Mouse (Mus musculus) E14TG2a.4 (cell line): ENCODE data around the gene Anxa2.

ENCODE experiments used
- H3K27me3 ChIP-seq: 2 replicates; pipeline ENCODE4 v1.6.1; 2014; ENCODE audit warnings: low read length, control low read depth; ENCODE audit not compliant: insufficient read depth
- H3K36me3 ChIP-seq: 2 replicates; pipeline ENCODE4 v1.6.1; 2014; ENCODE audit warnings: low read length, control low read depth; ENCODE audit not compliant: insufficient read depth
- H3K4me1 ChIP-seq: replicated peaks from 2 replicates; pipeline ENCODE4 v1.6.1; 2014; ENCODE audit warnings: low read depth, low read length, control low read depth
- H3K4me3 ChIP-seq: replicated peaks from 2 replicates; pipeline ENCODE4 v1.5.1; 2014; ENCODE audit warnings: mild to moderate bottlenecking, low read length
- H3K9me3 ChIP-seq: 2 replicates; pipeline ENCODE4 v1.6.1; 2014; ENCODE audit warnings: low read length, control low read depth
- CTCF ChIP-seq: conservative IDR thresholded peaks from 2 replicates; pipeline ENCODE4 v1.5.1; 2014; ENCODE audit warnings: low read length
- NANOG ChIP-seq: IDR thresholded peaks from 2 replicates; pipeline ENCODE4 v1.6.1; 2014; ENCODE audit warnings: borderline replicate concordance, low read length, mixed read lengths
- POU5F1 ChIP-seq: IDR thresholded peaks from 2 replicates; pipeline ENCODE4 v1.6.1; 2014; ENCODE audit warnings: low read length, borderline replicate concordance

Gene Anxa2

GRCm38 (mm10) chr9:69467310-69467939 lies 14.0 kb downstream of the Anxa2 start:
- H3K4me1 ChIP-seq, result peaks cover 52% of the 10 kb centered on the region
- H3K9me3 ChIP-seq, result no peaks in the 10 kb centered on the region
- H3K4me3 ChIP-seq, result no peak overlapping the region
- no peak for TF ChIP-seq POU5F1
- no peak for TF ChIP-seq CTCF
- TF ChIP-seq NANOG, result no peak
- H3K36me3 ChIP-seq, result peaks cover 23% of the 10 kb centered on the region
- H3K27me3 ChIP-seq, result peaks cover 6% of the 10 kb centered on the region; the same call in 1 of the 2 replicates

GRCm38 (mm10) chr9:69468991-69469390 lies 15.6 kb downstream of the Anxa2 start:
- no peaks in the 10 kb centered on the region for H3K9me3 ChIP-seq
- peaks cover 6% of the 10 kb centered on the region; the same call in 1 of the 2 replicates for H3K27me3 ChIP-seq
- peaks cover 33% of the 10 kb centered on the region for H3K36me3 ChIP-seq
- TF ChIP-seq CTCF, result no peak
- no peak for TF ChIP-seq POU5F1
- TF ChIP-seq NANOG, result no peak
- H3K4me3 ChIP-seq, result no peak overlapping the region
- H3K4me1 ChIP-seq, result peaks cover 45% of the 10 kb centered on the region

GRCm38 (mm10) chr9:69470362-69470761 lies 16.9 kb downstream of the Anxa2 start:
- Histone ChIP-seq H3K36me3 (peaks cover 31% of the 10 kb centered on the region), H3K27me3 (peaks cover 5% of the 10 kb centered on the region; the same call in 1 of the 2 replicates)

GRCm38 (mm10) chr9:69470921-69471320 lies 17.5 kb downstream of the Anxa2 start:
- H3K4me3 ChIP-seq, result no peak overlapping the region
- H3K4me1 ChIP-seq, result peaks cover 42% of the 10 kb centered on the region
- no peaks in the 10 kb centered on the region for H3K9me3 ChIP-seq
- H3K27me3 ChIP-seq, result peaks cover 3% of the 10 kb centered on the region; the same call in 1 of the 2 replicates
- TF ChIP-seq CTCF (no peak), POU5F1 (no peak), NANOG (no peak)
- H3K36me3 ChIP-seq, result peaks cover 28% of the 10 kb centered on the region; the same call in 1 of the 2 replicates

More at GRCm38 (mm10) chr9:69470362-69470761, 16.9 kb downstream of the Anxa2 start:
- H3K4me1 ChIP-seq, result peaks cover 45% of the 10 kb centered on the region
- H3K9me3 ChIP-seq, result no peaks in the 10 kb centered on the region
- TF ChIP-seq NANOG, result no peak
- TF ChIP-seq CTCF, result no peak
- TF ChIP-seq POU5F1, result no peak
- no peak overlapping the region for H3K4me3 ChIP-seq

- Histone ChIP-seq H3K4me1 (peaks cover 33% of the 10 kb centered on the region), H3K9me3 (no peaks in the 10 kb centered on the region), H3K27me3 (peaks cover 3% of the 10 kb centered on the region; the same call in 1 of the 2 replicates), H3K4me3 (no peak overlapping the region), H3K36me3 (peaks cover 29% of the 10 kb centered on the region)
- no peak for TF ChIP-seq POU5F1
- no peak for TF ChIP-seq NANOG
- TF ChIP-seq CTCF, result no peak
Observed at GRCm38 (mm10) chr9:69472724-69473123, 19.3 kb downstream of the Anxa2 start.

DNA sequence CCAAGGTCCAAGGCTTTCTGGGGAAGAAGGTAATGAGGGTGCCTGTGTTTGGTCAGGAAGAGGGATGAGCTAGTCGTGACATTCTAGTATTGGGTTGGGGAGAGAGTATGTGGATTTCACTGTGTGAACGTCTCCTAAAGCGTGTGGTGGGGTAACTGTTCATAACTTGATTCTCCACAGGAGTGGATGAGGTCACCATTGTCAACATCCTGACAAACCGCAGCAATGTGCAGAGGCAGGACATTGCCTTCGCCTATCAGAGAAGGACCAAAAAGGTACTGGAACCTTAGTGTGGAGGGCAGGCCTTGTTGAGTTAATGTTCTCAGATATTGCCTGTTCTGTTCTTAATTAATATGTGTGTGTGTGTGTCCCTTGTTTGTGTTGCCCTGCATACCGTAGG lies 22.5 kb downstream of the Anxa2 start:
- H3K36me3 ChIP-seq, result peaks cover 37% of the 10 kb centered on the region
- no peaks in the 10 kb centered on the region for H3K27me3 ChIP-seq
- no peaks in the 10 kb centered on the region for H3K9me3 ChIP-seq
- H3K4me1 ChIP-seq, result peaks cover 15% of the 10 kb centered on the region
- H3K4me3 ChIP-seq, result no peak overlapping the region
- no peak for TF ChIP-seq NANOG
- no peak for TF ChIP-seq POU5F1

DNA sequence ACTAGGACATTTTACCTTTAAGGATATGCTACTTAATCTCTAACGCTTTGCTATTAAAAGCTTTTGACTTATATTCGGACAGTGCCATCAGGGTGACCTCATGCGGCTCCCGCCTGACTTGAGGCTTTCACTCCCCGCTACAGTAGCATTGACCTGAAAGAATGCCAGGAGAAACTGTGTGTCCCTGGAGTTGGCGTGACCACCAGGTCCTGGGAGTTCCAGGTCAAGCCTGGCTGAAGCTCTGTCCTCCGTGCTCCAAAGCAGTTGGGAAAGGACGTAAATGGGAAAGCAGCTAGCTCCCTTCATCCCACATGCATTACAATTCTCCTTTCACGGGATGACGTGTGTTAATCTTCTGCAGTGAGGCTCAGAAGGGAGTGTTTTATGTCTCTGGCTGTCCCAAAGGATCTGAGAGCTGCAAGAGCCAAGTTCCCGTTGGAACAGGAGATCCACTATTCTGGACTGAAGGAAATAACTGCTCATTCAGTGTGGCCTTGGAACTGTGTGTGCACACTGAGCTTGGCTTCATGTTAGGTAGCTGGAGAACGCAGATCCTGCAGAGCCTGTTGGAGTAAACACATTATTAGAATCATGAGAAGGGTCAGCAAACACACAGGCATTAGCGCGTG lies 23.9 kb downstream of the Anxa2 start:
- Histone ChIP-seq H3K4me3 (no peak overlapping the region), H3K9me3 (no peaks in the 10 kb centered on the region), H3K27me3 (no peaks in the 10 kb centered on the region), H3K36me3 (peaks cover 39% of the 10 kb centered on the region), H3K4me1 (peaks cover 11% of the 10 kb centered on the region)
- no peak for TF ChIP-seq CTCF
- TF ChIP-seq NANOG, result no peak
- TF ChIP-seq POU5F1, result no peak

GRCm38 (mm10) chr9:69477824-69478222 lies 24.4 kb downstream of the Anxa2 start:
- no peak for TF ChIP-seq CTCF
- TF ChIP-seq POU5F1, result no peak
- TF ChIP-seq NANOG, result no peak
- no peaks in the 10 kb centered on the region for H3K9me3 ChIP-seq
- no peaks in the 10 kb centered on the region for H3K27me3 ChIP-seq
- H3K4me3 ChIP-seq, result no peak overlapping the region
- peaks cover 35% of the 10 kb centered on the region for H3K36me3 ChIP-seq
- H3K4me1 ChIP-seq, result peaks cover 11% of the 10 kb centered on the region
